Mouse (Mus musculus) cerebellum, adult 2 months (tissue): ENCODE measurements around the gene Omd.
"Not testable (repeated sequence)": the region's sequence is repeated elsewhere in the genome, so short reads cannot be mapped to it uniquely, and the experiment has no call there.

ENCODE experiments used
- CTCF ChIP-seq: fragments of 200-500 bp; IDR thresholded peaks from 2 replicates; pipeline ENCODE4 v1.5.1; 2011; ENCODE audit warnings: low read depth, mild to moderate bottlenecking, control low read depth, low read length, moderate library complexity, borderline replicate concordance; ENCODE audit not compliant: insufficient read depth
- POLR2A ChIP-seq: fragments of 200-500 bp; IDR thresholded peaks from 2 replicates; pipeline ENCODE4 v1.6.1; 2011; ENCODE audit warnings: low read length, control low read depth, borderline replicate concordance; ENCODE audit not compliant: insufficient read depth

DNA sequence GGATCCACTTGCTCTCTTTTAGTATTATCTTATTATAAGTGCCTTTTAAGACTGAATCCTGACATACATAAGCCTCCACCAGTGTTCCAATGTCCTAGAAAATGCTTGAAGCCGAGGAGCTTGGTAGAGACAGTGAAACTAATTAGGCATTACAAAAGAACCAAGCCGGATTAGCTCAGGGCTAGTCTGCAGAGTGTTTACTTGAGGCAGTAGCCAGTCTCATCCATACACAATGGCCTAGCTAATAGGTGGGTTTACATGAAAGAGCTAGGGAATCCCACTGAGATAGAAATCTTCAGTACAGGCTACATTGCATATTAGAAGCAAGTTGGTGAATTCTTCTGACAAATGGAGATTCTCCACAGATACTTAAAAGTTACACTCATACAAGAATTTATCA, 20.3 kb downstream of the Omd start:
- not testable (repeated sequence) for TF ChIP-seq POLR2A, CTCF
